Mouse (Mus musculus) liver, postnatal 0 days (tissue): Measurements from ENCODE around the gene Neurod4. TPM values are rescaled to one million over a fixed set of nuclear protein-coding genes. Genes with fewer than 3 reads are reported as not detected.

Experiments
- ATAC-seq: fragments of 200-750 bp; cut with Nextera tagmentation; 2 replicates; pipeline ENCODE4 v1.8.0; 2017; ENCODE audit warnings: mild to moderate bottlenecking, moderate library complexity
- DNase-seq: peaks from one replicate; pipeline ENCODE4 v3.0.0-alpha.2; 2016
- H3K27ac ChIP-seq: fragments of 300-500 bp; sonication (generic); 2 replicates; pipeline ENCODE4 v1.5.1; 2014; ENCODE audit warnings: antibody characterized with exemption, moderate library complexity, mild to moderate bottlenecking, low read depth
- H3K27me3 ChIP-seq: fragments of 300-500 bp; sonication (generic); 2 replicates; pipeline ENCODE4 v1.6.1; 2014; ENCODE audit warnings: low read length, control low read depth, mixed read lengths; ENCODE audit not compliant: insufficient read depth
- H3K36me3 ChIP-seq: fragments of 300-500 bp; sonication (generic); replicated peaks from 2 replicates; pipeline ENCODE4 v1.6.1; 2014; ENCODE audit warnings: mild to moderate bottlenecking, control low read depth, low read length, moderate library complexity, mixed read lengths; ENCODE audit not compliant: insufficient read depth
- H3K4me1 ChIP-seq: fragments of 300-500 bp; sonication (generic); 2 replicates; pipeline ENCODE4 v1.6.1; 2014; ENCODE audit warnings: antibody characterized with exemption, mild to moderate bottlenecking, control low read depth; ENCODE audit not compliant: insufficient read depth
- H3K4me2 ChIP-seq: fragments of 300-500 bp; sonication (generic); 2 replicates; pipeline ENCODE4 v1.6.1; 2014; ENCODE audit warnings: low read depth, mild to moderate bottlenecking, low read length, moderate library complexity, mixed read lengths
- H3K4me3 ChIP-seq: fragments of 300-500 bp; sonication (generic); 2 replicates; pipeline ENCODE4 v1.5.1; 2014; ENCODE audit warnings: low read depth, low read length
- H3K9ac ChIP-seq: fragments of 300-500 bp; sonication (generic); replicated peaks from 2 replicates; pipeline ENCODE4 v1.6.1; 2014; ENCODE audit warnings: mild to moderate bottlenecking, moderate library complexity
- H3K9me3 ChIP-seq: fragments of 300-500 bp; sonication (generic); 2 replicates; pipeline ENCODE4 v1.6.1; 2016; ENCODE audit warnings: mild to moderate bottlenecking, control low read depth, low read length, mixed read lengths
- CTCF ChIP-seq: sonication (generic); IDR thresholded peaks from 2 replicates; pipeline ENCODE4 v1.5.1; 2016; ENCODE audit warnings: antibody characterized with exemption, low read depth
- EP300 ChIP-seq: IDR thresholded peaks from 2 replicates; pipeline ENCODE4 v1.6.1; 2016; ENCODE audit warnings: antibody characterized with exemption, low read depth, mild to moderate bottlenecking
- WGBS: fragments of 180-500 bp; shearing (Covaris S2); extraction: QIAGEN DNeasy Blood & Tissue Kit; methylation state at CpG from one replicate; pipeline ENCODE4 v1.1.7; 2014; ENCODE audit not compliant: insufficient replicate concordance; 5-methylcytosine and 5-hydroxymethylcytosine counted together
- polyA plus RNA-seq: library from polyadenylated mRNA; unstranded; fragments of >200 nt; fragmentation: Nextera tagmentation; extraction: Ambion mirVana; gene quantifications from 2 replicates; pipeline ENCODE4 v1.2.1, GENCODE M21; 2015

Neurod4 gene
- polyA plus RNA-seq: not detected in 2 replicates

DNA sequence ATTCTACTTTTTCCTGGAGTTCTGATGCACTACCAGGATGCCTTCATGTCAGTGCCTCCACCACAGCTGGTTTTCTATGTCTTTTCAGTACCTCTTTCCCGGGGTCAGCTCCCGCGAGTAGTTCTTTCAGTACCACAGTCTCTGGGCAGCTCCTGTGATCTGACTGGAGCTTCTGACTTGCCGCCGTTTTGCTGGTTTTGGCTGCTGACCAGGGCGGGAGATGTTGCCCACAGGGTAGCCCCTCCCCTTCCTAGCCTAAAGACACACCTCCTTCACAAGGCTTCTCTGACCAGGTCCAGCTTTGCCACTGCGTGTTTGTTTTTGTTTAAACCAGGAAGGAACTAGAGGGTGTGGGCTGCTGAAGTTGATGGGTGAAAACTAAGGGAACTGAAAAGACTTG is at the start of gene Neurod4:
Gene Neurod4, minus strand, starts transcription at position 175 of the 400 bp plus-strand sequence.
- Histone ChIP-seq H3K4me2 (no peak within 1 kb of the TSS), H3K4me1 (no peaks in the 10 kb centered on the region), H3K4me3 (no peak within 1 kb of the TSS), H3K36me3 (no peaks in the 10 kb centered on the region), H3K9me3 (no peaks in the 10 kb centered on the region), H3K27me3 (no peaks in the 10 kb centered on the region), H3K9ac (no peak within 1 kb of the TSS), H3K27ac (no peak within 1 kb of the TSS)
- no peak for TF ChIP-seq CTCF
- TF ChIP-seq EP300: no peak
- peak; percentile 27 for DNase-seq
- WGBS: 1% methylated on average over 7 of the region's 7 CpGs
- ATAC-seq: peak; percentile 45

GRCm38 (mm10) chr10:130324243-130324642 is 44.2 kb upstream of the Neurod4 start:
- no peaks in the 10 kb centered on the region for H3K9me3 ChIP-seq
- ATAC-seq (no peak), DNase-seq (no peak)

DNA sequence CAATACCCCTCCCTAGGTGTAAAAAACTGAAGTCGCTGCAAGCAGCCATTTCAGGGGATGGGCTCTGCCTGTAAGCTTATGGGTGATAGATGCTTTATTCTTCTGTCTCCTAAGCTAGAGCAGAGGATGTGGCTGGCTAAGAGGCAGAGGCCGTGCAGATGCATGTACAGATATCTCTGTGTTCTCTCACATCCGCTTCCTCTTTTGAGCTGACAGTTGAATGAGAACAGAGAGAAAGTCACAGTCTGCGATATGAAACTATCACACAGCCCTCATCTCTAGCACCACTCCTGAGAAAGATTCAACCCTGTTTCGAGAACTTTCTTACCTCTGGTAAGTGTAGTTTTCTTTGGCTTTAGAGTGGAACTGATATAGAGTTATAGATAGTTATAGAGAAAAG is 42.6 kb upstream of the Neurod4 start, which contains the start of gene Tespa1:
Gene Tespa1, plus strand, starts transcription at position 234 of the 400 bp plus-strand sequence.
- H3K27me3 ChIP-seq: no peaks in the 10 kb centered on the region
- H3K27ac ChIP-seq: peak within 1 kb of the TSS; percentile 30; the same call in 1 of the 2 replicates
- no peak for TF ChIP-seq EP300
- TF ChIP-seq CTCF: no peak
- H3K36me3 ChIP-seq: no peaks in the 10 kb centered on the region
- H3K4me2 ChIP-seq: no peak within 1 kb of the TSS
- H3K4me3 ChIP-seq: no peak within 1 kb of the TSS
- WGBS: 29% methylated on average over 5 of the region's 5 CpGs
- DNase-seq (peak; percentile 18), ATAC-seq (peak; percentile 77)
- no peaks in the 10 kb centered on the region for H3K9me3 ChIP-seq
- H3K9ac ChIP-seq: no peak within 1 kb of the TSS
- no peaks in the 10 kb centered on the region for H3K4me1 ChIP-seq

More at GRCm38 (mm10) chr10:130324243-130324642, 44.2 kb upstream of the Neurod4 start:
- H3K4me1 ChIP-seq: no peaks in the 10 kb centered on the region
- H3K4me2 ChIP-seq: no peak overlapping the region
- H3K4me3 ChIP-seq: no peak overlapping the region
- WGBS: 56% methylated on average over 4 of the region's 4 CpGs
- H3K27ac ChIP-seq: no peak overlapping the region
- H3K9ac ChIP-seq: no peak overlapping the region
- TF ChIP-seq EP300 (no peak), CTCF (no peak)
- no peaks in the 10 kb centered on the region for H3K36me3 ChIP-seq
- H3K27me3 ChIP-seq: no peaks in the 10 kb centered on the region

DNA sequence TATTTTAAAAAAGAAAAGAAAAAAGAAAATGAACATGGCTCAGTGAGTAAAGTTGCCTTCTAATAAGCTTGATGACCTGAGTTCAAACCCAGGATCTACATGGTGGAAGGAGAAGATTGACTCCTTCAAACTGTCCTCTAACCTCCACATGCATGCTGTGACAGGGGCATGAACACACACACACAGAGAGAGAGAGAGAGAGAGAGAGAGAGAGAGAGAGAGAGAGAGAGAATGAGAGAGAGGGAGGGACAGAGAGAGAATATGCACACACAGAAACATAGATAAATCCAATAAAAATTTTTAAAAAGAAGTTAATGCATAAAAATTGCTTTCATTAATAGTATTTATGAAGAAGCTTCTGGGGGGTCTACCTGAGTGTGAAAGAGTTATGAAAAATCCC is 42.0 kb upstream of the Neurod4 start:
- H3K36me3 ChIP-seq: no peaks in the 10 kb centered on the region
- H3K4me2 ChIP-seq: no peak overlapping the region
- H3K27me3 ChIP-seq: no peaks in the 10 kb centered on the region
- no peak overlapping the region for H3K9ac ChIP-seq
- no peak for ATAC-seq
- H3K4me1 ChIP-seq: no peaks in the 10 kb centered on the region
- no peak overlapping the region for H3K4me3 ChIP-seq
- TF ChIP-seq EP300 (no peak), CTCF (no peak)
- H3K9me3 ChIP-seq: no peaks in the 10 kb centered on the region
- no peak for DNase-seq
- H3K27ac ChIP-seq: no peak overlapping the region; the same call in 1 of the 2 replicates

DNA sequence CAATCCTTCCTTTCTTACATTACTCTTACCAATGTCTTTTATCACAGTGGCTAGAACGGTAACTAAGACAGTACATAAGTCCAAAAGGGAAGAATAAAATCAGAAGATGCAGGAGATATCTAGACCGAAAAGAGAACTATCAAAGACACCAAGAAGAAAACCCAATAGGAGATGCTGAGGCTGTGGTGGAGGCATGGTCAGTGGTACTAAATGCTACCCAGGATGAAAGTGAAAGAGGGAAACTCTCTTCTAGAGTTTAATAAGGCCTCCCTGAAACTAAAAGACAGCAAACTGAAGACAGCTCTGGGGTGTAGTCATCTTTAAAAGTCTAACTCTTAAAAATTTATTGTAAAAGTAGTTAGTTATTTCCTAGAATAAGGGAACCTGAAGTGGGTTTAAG is 40.7 kb upstream of the Neurod4 start:
- no peak for ATAC-seq
- H3K4me3 ChIP-seq: no peak overlapping the region
- H3K9ac ChIP-seq: no peak overlapping the region
- no peaks in the 10 kb centered on the region for H3K36me3 ChIP-seq
- no peak for TF ChIP-seq EP300
- TF ChIP-seq CTCF: no peak
- H3K27ac ChIP-seq: no peak overlapping the region
- H3K4me1 ChIP-seq: no peaks in the 10 kb centered on the region
- H3K27me3 ChIP-seq: no peaks in the 10 kb centered on the region
- no peak overlapping the region for H3K4me2 ChIP-seq
- no peaks in the 10 kb centered on the region for H3K9me3 ChIP-seq
- DNase-seq: no peak
- 70% methylated on average over 2 of the region's 2 CpGs for WGBS

DNA sequence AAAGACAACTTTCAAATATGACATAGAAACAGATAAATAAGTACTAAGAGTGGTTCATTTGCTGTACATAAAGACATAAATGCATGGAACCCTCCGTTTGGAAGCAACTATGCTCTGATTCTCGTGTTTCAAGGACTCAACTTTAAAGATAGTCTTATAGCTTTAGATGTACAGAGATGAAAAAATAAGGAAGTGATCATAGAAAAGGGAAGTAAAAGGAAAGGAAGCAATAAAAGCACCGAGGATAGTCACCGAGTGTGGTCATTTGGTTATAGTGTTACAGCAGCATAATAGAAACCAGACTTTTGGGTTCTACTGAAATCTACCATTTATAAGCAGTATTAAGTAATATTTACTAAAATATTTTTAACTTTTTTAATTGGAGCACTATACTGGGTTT is 38.7 kb upstream of the Neurod4 start:
- no peak overlapping the region for H3K4me2 ChIP-seq
- no peaks in the 10 kb centered on the region for H3K36me3 ChIP-seq
- H3K27ac ChIP-seq: no peak overlapping the region
- ATAC-seq (peak; percentile 22; the same call in 1 of the 2 replicates), DNase-seq (no peak)
- H3K27me3 ChIP-seq: no peaks in the 10 kb centered on the region
- TF ChIP-seq EP300 (no peak), CTCF (no peak)
- no peaks in the 10 kb centered on the region for H3K9me3 ChIP-seq
- no peak overlapping the region for H3K9ac ChIP-seq
- 28% methylated on average over 4 of the region's 4 CpGs for WGBS
- H3K4me1 ChIP-seq: no peaks in the 10 kb centered on the region
- H3K4me3 ChIP-seq: no peak overlapping the region

GRCm38 (mm10) chr10:130315846-130316245 is 35.8 kb upstream of the Neurod4 start:
- TF ChIP-seq EP300: no peak
- TF ChIP-seq CTCF: no peak
- no peak for DNase-seq
- H3K4me2 ChIP-seq: no peak overlapping the region
- H3K9ac ChIP-seq: no peak overlapping the region
- H3K27me3 ChIP-seq: no peaks in the 10 kb centered on the region
- H3K4me1 ChIP-seq: no peaks in the 10 kb centered on the region
- H3K27ac ChIP-seq: no peak overlapping the region
- H3K36me3 ChIP-seq: no peaks in the 10 kb centered on the region
- H3K4me3 ChIP-seq: no peak overlapping the region
- ATAC-seq: no peak
- no peaks in the 10 kb centered on the region for H3K9me3 ChIP-seq
